Mouse (Mus musculus): ENCODE data around the gene Plekhm3. TPM values are rescaled to one million over a fixed set of nuclear protein-coding genes. Genes with fewer than 3 reads are reported as not detected.
A peak's percentile ranks its signal among the peaks of the same experiment; 100 is the strongest.

The Plekhm3 gene
- polyA plus RNA-seq, 1 experiment from 2014 or later: 13.7 TPM

- ATAC-seq (ENCODE audit: low read depth): no peak
- 67% methylated on average over 6 of the region's 6 CpGs for WGBS
- Histone ChIP-seq H3K27ac (replicated peaks) (no peak overlapping the region), H3K27me3 (no peaks in the 10 kb centered on the region), H3K4me2 (no peak overlapping the region), H3K9ac (no peak overlapping the region), H3K4me3 (no peak overlapping the region), H3K36me3 (no peaks in the 10 kb centered on the region), H3K9me3 (no peaks in the 10 kb centered on the region), H3K4me1 (replicated peaks) (peaks cover 24% of the 10 kb centered on the region)
Measured at GRCm38 (mm10) chr1:64787701-64788515, 168.7 kb downstream of the Plekhm3 start.

- Histone ChIP-seq H3K9me3 (no peaks in the 10 kb centered on the region), H3K27me3 (no peaks in the 10 kb centered on the region; the same call in none of the 2 replicates), H3K27ac (replicated peaks) (no peak overlapping the region), H3K36me3 (no peaks in the 10 kb centered on the region), H3K4me3 (no peak overlapping the region), H3K9ac (no peak overlapping the region), H3K4me1 (replicated peaks) (peaks cover 12% of the 10 kb centered on the region), H3K4me2 (peak overlapping the region; percentile 36)
- ATAC-seq (ENCODE audit: low read depth): no peak
- 15% methylated on average over 12 of the region's 12 CpGs for WGBS
Measured at GRCm38 (mm10) chr1:64779863-64780262, 176.8 kb downstream of the Plekhm3 start.

DNA sequence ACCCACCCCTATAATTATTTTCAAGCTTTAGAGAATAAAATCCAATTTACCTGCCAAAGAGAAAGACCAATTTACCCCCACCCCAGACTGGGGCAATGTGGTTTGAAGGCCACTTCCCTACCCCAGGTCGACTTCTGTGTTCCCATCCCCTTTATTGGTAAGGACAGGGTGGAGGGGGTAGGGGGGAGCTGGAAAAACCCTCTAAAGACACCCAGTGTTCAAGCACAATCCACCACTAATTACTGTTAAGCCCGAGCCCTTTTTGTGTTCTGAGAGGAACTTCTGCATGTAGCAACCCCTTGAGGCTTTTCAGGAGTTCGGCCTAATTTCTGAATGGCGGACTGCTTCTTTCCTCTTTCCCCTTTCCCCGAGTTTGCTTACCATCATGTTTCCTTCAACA lies 177.2 kb downstream of the Plekhm3 start:
- 13% methylated on average over 5 of the region's 5 CpGs for WGBS
- H3K4me1 ChIP-seq (replicated peaks): peaks cover 12% of the 10 kb centered on the region
- peak overlapping the region; percentile 36 for H3K4me2 ChIP-seq
- no peaks in the 10 kb centered on the region for H3K9me3 ChIP-seq
- ATAC-seq (ENCODE audit: low read depth): no peak
- H3K27me3 ChIP-seq: no peaks in the 10 kb centered on the region; the same call in none of the 2 replicates
- H3K36me3 ChIP-seq: no peaks in the 10 kb centered on the region
- no peak overlapping the region for H3K27ac ChIP-seq (replicated peaks)
- no peak overlapping the region for H3K4me3 ChIP-seq
- no peak overlapping the region for H3K9ac ChIP-seq

DNA sequence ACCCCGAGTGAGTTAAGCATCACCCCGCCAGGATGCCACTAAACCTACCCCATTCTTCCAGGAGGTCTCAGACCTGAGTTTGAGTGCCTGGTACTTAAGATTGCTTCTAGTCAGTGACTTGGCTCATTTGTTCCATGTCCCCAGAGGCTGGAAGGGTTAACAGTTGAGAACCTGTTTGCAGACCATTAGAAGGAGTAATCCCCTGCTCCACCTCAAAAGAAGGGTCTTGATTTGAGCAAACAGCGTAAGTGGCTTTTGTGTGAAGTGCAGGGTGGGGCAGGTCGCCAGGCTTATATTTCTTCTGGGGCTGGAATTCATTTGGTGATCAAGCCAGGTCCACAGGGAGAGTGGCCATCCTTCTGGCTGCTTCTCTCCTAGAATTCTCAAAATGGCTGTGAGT lies 183.3 kb downstream of the Plekhm3 start:
- WGBS: 84% methylated on average over 4 of the region's 4 CpGs
- no peak overlapping the region for H3K4me3 ChIP-seq
- no peaks in the 10 kb centered on the region; the same call in 1 of the 2 replicates for H3K4me1 ChIP-seq (replicated peaks)
- ATAC-seq (ENCODE audit: low read depth): no peak
- no peak overlapping the region for H3K9ac ChIP-seq
- no peaks in the 10 kb centered on the region; the same call in 1 of the 2 replicates for H3K27me3 ChIP-seq
- no peak overlapping the region for H3K27ac ChIP-seq (replicated peaks)
- H3K4me2 ChIP-seq: no peak overlapping the region
- no peaks in the 10 kb centered on the region for H3K36me3 ChIP-seq
- H3K9me3 ChIP-seq: no peaks in the 10 kb centered on the region

- Histone ChIP-seq H3K36me3 (no peaks in the 10 kb centered on the region), H3K27me3 (no peaks in the 10 kb centered on the region), H3K9me3 (no peaks in the 10 kb centered on the region), H3K4me1 (replicated peaks) (no peaks in the 10 kb centered on the region; the same call in 1 of the 2 replicates), H3K4me2 (no peak overlapping the region), H3K4me3 (no peak overlapping the region), H3K27ac (replicated peaks) (no peak overlapping the region), H3K9ac (no peak overlapping the region)
- no peak for ATAC-seq (ENCODE audit: low read depth)
- 8% methylated on average over 6 of the region's 6 CpGs for WGBS
Measured at GRCm38 (mm10) chr1:64770169-64770568, 186.5 kb downstream of the Plekhm3 start.

DNA sequence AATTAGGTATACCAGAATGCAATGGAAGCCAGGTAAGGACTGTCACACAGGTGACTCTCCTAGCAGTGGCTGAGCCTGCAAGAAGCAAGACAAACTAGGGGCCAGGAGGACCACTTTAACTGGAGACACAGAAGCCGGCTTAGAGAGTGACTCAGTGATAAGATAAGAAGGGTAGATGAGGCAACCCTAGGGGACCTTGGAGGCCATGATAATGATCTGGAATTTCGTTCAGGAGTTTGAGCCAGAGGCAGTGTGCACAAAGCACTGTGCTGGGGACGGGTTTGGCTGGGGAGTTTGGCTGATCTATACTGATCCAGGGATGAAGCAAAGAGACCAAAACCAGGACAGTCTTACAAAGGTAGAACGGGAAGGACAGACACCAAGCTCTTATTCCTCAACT lies 195.0 kb downstream of the Plekhm3 start:
- H3K4me2 ChIP-seq: no peak overlapping the region
- ATAC-seq (ENCODE audit: low read depth): no peak
- H3K27me3 ChIP-seq: no peaks in the 10 kb centered on the region
- H3K4me3 ChIP-seq: no peak overlapping the region
- no peak overlapping the region for H3K9ac ChIP-seq
- no peaks in the 10 kb centered on the region for H3K36me3 ChIP-seq
- no peaks in the 10 kb centered on the region for H3K9me3 ChIP-seq
- WGBS: 80% methylated on average over 4 of the region's 4 CpGs
- no peaks in the 10 kb centered on the region for H3K4me1 ChIP-seq (replicated peaks)
- H3K27ac ChIP-seq (replicated peaks): no peak overlapping the region

- WGBS: 87% methylated on average over 5 of the region's 5 CpGs
- Histone ChIP-seq H3K4me1 (replicated peaks) (no peaks in the 10 kb centered on the region), H3K9me3 (no peaks in the 10 kb centered on the region), H3K27me3 (no peaks in the 10 kb centered on the region), H3K4me2 (no peak overlapping the region), H3K4me3 (no peak overlapping the region), H3K9ac (no peak overlapping the region), H3K27ac (replicated peaks) (no peak overlapping the region), H3K36me3 (no peaks in the 10 kb centered on the region)
- ATAC-seq (ENCODE audit: low read depth): no peak
Measured at GRCm38 (mm10) chr1:64757766-64758165, 198.9 kb downstream of the Plekhm3 start.

DNA sequence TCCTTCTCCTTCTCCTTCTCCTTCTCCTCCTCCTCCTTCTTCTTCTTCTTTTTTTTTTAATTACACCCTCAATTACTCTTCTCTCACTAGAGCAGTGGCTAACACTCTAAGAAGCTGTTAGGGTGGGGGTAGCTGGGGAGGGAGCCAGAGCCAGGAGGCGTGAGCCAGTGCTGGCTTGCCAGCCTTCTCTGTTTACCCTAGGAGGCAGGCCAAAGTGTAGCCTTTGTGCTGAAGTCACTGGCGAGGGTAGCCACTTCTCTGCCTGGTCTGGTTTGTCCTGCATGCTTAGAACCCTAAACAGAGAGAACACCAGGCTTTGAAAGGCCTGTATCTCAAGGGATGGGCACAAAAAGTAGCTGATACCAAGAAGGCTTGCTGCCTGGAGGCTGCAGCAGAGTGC lies 199.4 kb downstream of the Plekhm3 start:
- Histone ChIP-seq H3K4me1 (replicated peaks) (no peaks in the 10 kb centered on the region), H3K4me2 (no peak overlapping the region), H3K27me3 (no peaks in the 10 kb centered on the region), H3K36me3 (no peaks in the 10 kb centered on the region), H3K9ac (no peak overlapping the region), H3K9me3 (no peaks in the 10 kb centered on the region), H3K27ac (replicated peaks) (no peak overlapping the region), H3K4me3 (no peak overlapping the region)
- ATAC-seq (ENCODE audit: low read depth): no peak
- WGBS: 38% methylated on average over 2 of the region's 2 CpGs

- no peak for ATAC-seq (ENCODE audit: low read depth)
- H3K9ac ChIP-seq: no peak overlapping the region
- H3K27me3 ChIP-seq: no peaks in the 10 kb centered on the region
- no peaks in the 10 kb centered on the region for H3K4me1 ChIP-seq (replicated peaks)
- H3K4me2 ChIP-seq: no peak overlapping the region
- H3K36me3 ChIP-seq: no peaks in the 10 kb centered on the region
- 74% methylated on average over 10 of the region's 10 CpGs for WGBS
- H3K27ac ChIP-seq (replicated peaks): no peak overlapping the region
- no peak overlapping the region for H3K4me3 ChIP-seq
- H3K9me3 ChIP-seq: no peaks in the 10 kb centered on the region
Measured at GRCm38 (mm10) chr1:64756640-64757030, 200.0 kb downstream of the Plekhm3 start.

DNA sequence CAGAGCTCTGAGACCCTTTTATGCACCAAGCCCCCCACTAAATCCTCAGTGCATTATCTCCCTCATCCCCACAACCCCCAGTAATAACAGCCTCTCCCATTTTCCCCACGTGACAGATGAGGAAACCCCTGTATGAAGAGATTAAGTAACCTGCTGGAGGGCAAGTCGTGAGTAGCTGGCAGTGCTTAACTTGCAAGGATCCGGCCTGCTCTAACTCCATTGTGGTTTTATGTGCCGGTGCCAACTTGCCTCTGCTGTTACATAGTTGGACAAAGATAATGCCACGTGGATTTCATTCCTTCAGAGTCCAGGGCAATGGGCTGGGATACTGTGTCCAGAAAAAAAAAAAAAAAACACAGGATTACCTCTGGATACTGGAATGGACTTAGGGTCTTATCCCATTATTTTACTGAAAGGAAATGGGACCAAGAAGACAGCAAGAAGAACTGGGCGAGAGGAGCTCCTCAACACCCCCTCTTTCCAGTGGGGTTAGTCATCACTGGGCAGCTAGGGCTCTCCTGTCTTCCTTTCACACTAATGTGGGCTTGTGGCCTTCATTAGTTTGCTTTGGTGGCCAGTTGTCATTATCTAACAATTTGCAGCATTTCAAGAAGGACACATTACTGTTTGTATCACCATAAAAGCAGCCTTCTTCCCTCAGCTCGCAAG lies 200.5 kb downstream of the Plekhm3 start:
- Histone ChIP-seq H3K27me3 (no peaks in the 10 kb centered on the region), H3K9ac (no peak overlapping the region), H3K4me3 (no peak overlapping the region), H3K4me1 (replicated peaks) (no peaks in the 10 kb centered on the region), H3K9me3 (no peaks in the 10 kb centered on the region), H3K4me2 (no peak overlapping the region), H3K27ac (replicated peaks) (no peak overlapping the region), H3K36me3 (no peaks in the 10 kb centered on the region)
- no peak for ATAC-seq (ENCODE audit: low read depth)
- 82% methylated on average over 7 of the region's 7 CpGs for whole genome bisulfite sequencing

- no peaks in the 10 kb centered on the region for H3K27me3 ChIP-seq
- no peak overlapping the region for H3K27ac ChIP-seq (replicated peaks)
- H3K4me1 ChIP-seq (replicated peaks): no peaks in the 10 kb centered on the region
- no peaks in the 10 kb centered on the region for H3K36me3 ChIP-seq
- no peak overlapping the region for H3K4me2 ChIP-seq
- no peak overlapping the region for H3K9ac ChIP-seq
- no peak for ATAC-seq (ENCODE audit: low read depth)
- 92% methylated on average over 5 of the region's 5 CpGs for WGBS
- H3K4me3 ChIP-seq: no peak overlapping the region
- no peaks in the 10 kb centered on the region for H3K9me3 ChIP-seq
Measured at GRCm38 (mm10) chr1:64754658-64755057, 202.0 kb downstream of the Plekhm3 start.

- Histone ChIP-seq H3K4me1 (replicated peaks) (no peaks in the 10 kb centered on the region), H3K9ac (no peak overlapping the region), H3K4me2 (no peak overlapping the region), H3K27ac (replicated peaks) (no peak overlapping the region), H3K36me3 (no peaks in the 10 kb centered on the region), H3K4me3 (no peak overlapping the region), H3K27me3 (no peaks in the 10 kb centered on the region; the same call in 1 of the 2 replicates), H3K9me3 (no peaks in the 10 kb centered on the region)
- 83% methylated on average over 7 of the region's 7 CpGs for WGBS
- no peak for ATAC-seq (ENCODE audit: low read depth)
Measured at GRCm38 (mm10) chr1:64753668-64754067, 203.0 kb downstream of the Plekhm3 start.

Measured in neural tube, embryonic 13.5 days (tissue).